Mouse (Mus musculus) urinary bladder, postnatal 14 days (tissue): ENCODE measurements at regions not wholly inside any gene's neighbourhood (a gene's known extent, or its start where the extent isn't known, plus 50 kb on each side); places are given as distances from the start of the nearest gene placed in this dataset.

Experiments
- DNase-seq: peaks from one replicate; pipeline ENCODE4 v3.0.0; 2021; ENCODE audit warnings: low spot score

DNA sequence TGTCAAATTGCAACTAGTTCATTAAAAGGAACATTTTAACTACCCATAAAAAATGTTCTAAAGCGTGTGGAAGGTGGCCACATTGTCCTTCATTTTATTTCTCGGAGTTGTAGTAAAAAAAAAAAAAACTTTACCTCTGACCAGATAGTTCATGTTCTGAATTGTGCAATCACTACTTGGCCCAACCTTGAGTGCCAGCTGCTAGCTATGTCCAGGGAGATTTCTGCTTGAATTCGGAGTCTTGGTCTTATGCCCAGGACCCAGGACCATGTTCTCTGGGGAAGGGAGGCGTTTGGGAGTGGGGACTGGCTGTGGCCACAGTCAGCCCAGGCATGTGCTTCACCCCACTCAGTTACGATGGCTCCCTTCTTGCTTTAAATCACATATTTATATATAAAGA, 54.9 kb upstream of the Atp1b3 start:
- DNase-seq, result no peak

DNA sequence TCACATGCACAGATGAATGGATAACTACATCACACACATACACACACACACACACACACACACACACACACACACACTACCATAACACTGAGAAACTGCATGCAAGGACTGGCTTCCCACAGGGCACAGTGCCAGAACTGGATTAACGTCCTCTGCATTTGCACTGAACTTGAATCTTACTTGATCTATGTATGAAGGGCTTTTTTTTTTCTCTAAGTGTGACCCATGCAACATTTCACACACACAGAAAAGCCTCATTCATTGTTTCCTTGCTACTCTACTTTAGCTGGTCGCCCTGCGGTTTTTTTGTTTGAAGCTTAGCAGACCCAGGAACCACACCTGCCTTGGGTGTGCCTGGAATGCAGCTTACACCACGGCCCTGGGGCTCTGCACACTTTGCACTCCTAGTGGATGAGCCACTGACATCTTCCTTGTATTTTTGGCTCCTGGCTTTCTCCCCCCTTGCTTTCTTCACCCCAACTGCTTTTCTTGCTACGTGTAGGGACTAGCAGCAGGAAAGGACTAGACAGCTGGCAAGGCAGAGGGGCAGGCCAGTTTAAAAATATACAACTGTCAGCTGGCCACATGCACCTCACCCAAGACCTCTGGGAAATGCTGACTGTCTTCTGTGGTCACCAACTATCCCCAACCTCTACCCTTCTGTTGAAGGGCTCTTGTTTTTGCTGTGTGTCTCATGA, 51.8 kb upstream of the Atp1b3 start:
- DNase-seq, result peak; percentile 57
